Mouse (Mus musculus) hindbrain, embryonic 15.5 days (tissue): ENCODE measurements at regions not wholly inside any gene's neighbourhood (a gene's known extent, or its start where the extent isn't known, plus 50 kb on each side); places are given as distances from the start of the nearest gene placed in this dataset.

Source experiments
- ATAC-seq: fragments of 200-750 bp; cut with Nextera tagmentation; 2 replicates; pipeline ENCODE4 v1.8.0; 2017; ENCODE audit warnings: low read depth, moderate number of reproducible peaks, moderate TSS enrichment; ENCODE audit not compliant: low FRiP score
- H3K27ac ChIP-seq: fragments of 300-500 bp; sonication (generic); replicated peaks from 2 replicates; pipeline ENCODE4 v1.5.1; 2015; ENCODE audit warnings: mild to moderate bottlenecking, inconsistent platforms
- H3K27me3 ChIP-seq: fragments of 300-500 bp; sonication (generic); 2 replicates; pipeline ENCODE4 v1.6.1; 2015; ENCODE audit warnings: control low read depth, inconsistent platforms
- H3K36me3 ChIP-seq: fragments of 300-500 bp; sonication (generic); 2 replicates; pipeline ENCODE4 v1.6.1; 2015; ENCODE audit warnings: control low read depth, inconsistent platforms
- H3K4me1 ChIP-seq: fragments of 300-500 bp; sonication (generic); replicated peaks from 2 replicates; pipeline ENCODE4 v1.6.1; 2015; ENCODE audit warnings: control low read depth, inconsistent platforms
- H3K4me2 ChIP-seq: fragments of 300-500 bp; sonication (generic); 2 replicates; pipeline ENCODE4 v1.6.1; 2015; ENCODE audit warnings: moderate library complexity, mild to moderate bottlenecking, inconsistent platforms
- H3K4me3 ChIP-seq: fragments of 300-500 bp; sonication (generic); 2 replicates; pipeline ENCODE4 v1.5.1; 2015; ENCODE audit warnings: mild to moderate bottlenecking, inconsistent platforms
- H3K9ac ChIP-seq: fragments of 300-500 bp; sonication (generic); 2 replicates; pipeline ENCODE4 v1.6.1; 2015; ENCODE audit warnings: inconsistent platforms
- H3K9me3 ChIP-seq: fragments of 300-500 bp; sonication (generic); 2 replicates; pipeline ENCODE4 v1.6.1; 2016; ENCODE audit warnings: control low read depth, inconsistent platforms
- WGBS: fragments of 180-500 bp; shearing (Covaris S2); methylation state at CpG from one replicate; pipeline ENCODE4 v1.1.7; 2015; 5-methylcytosine and 5-hydroxymethylcytosine counted together

DNA sequence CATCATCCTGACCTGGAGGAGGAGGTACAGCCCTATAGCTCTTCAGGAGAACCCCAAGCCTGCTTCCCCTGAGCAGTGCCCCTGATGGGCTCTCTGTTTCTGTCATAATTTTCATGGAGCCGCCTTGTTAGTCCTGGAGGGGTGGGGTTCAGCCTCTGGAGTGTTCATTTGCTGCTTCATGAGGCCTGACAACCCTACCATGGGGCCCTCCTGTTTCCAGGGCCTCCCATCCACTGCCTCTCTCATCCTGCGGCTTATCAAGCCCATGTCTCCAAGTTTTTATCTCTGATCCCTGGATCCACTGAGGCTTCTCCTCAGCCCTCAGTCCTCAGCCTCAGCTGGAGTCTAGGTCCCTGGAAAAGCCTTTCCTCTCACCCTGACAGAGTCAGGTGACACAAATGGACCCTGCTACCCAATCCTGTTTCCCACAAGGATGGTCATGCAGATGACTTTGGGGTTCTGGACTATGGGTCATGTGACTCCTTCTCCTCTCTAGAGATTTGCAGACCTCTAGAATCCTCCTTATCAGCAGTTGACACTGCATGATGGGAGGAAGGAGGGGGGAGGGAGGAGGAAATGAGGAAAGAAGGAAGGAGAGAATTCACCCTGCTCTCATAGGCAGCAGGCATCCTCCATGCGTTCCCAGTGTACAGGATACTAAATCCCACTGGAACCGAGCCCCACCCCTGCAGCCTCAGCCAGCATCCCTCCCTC lies 59.3 kb upstream of the Runx3 start:
- 62% methylated on average over 4 of the region's 4 CpGs for WGBS

DNA sequence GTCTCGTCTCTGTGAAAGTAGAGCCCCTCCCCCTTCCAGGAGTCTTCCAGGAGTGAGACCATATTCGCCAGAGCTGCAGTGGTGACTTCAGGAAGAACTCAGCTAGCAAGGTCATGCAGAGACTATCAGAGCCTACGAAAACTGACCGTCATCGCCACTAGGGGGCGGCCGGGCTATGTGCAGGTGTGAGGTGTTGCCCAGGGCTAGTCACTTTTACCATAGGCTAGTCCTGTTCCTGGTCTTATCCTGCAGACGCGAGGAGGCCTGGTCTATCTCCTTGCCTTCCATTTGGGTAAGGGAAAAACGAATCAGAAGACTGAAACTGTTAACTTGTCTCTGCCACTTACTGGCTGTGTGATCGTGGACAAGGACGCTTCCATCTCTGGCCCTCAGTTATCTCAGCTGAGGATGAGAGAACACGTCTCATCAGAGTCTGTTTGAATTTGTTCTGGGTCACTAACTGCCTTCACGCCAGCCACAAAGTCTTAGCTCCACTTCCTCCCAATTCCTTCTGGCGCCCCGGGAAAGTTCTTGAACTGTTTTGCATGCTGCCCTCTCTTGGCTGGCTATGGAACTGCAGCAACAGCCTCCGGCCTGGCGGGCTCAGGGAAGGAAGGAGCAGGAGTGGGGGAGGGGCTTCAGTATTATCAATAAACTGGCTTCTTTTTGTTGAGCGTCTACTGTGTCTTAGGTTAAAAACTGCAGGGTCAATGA lies 53.5 kb upstream of the Runx3 start:
- Histone ChIP-seq H3K9ac (no peak overlapping the region), H3K4me2 (no peak overlapping the region), H3K4me3 (no peak overlapping the region), H3K36me3 (no peaks in the 10 kb centered on the region), H3K4me1 (no peaks in the 10 kb centered on the region; the same call in 1 of the 2 replicates), H3K27me3 (no peaks in the 10 kb centered on the region), H3K27ac (no peak overlapping the region), H3K9me3 (no peaks in the 10 kb centered on the region)
- no peak; the same call in 1 of the 2 replicates for ATAC-seq
- WGBS = 8% methylated on average over 19 of the region's 19 CpGs

More for the DNA sequence above, 59.3 kb upstream of the Runx3 start:
- no peaks in the 10 kb centered on the region for H3K4me1 ChIP-seq
- H3K27me3 ChIP-seq = no peaks in the 10 kb centered on the region
- no peak overlapping the region for H3K4me2 ChIP-seq
- no peak overlapping the region for H3K4me3 ChIP-seq
- no peaks in the 10 kb centered on the region for H3K36me3 ChIP-seq
- H3K27ac ChIP-seq = no peak overlapping the region
- no peak for ATAC-seq
- no peaks in the 10 kb centered on the region for H3K9me3 ChIP-seq
- no peak overlapping the region for H3K9ac ChIP-seq

DNA sequence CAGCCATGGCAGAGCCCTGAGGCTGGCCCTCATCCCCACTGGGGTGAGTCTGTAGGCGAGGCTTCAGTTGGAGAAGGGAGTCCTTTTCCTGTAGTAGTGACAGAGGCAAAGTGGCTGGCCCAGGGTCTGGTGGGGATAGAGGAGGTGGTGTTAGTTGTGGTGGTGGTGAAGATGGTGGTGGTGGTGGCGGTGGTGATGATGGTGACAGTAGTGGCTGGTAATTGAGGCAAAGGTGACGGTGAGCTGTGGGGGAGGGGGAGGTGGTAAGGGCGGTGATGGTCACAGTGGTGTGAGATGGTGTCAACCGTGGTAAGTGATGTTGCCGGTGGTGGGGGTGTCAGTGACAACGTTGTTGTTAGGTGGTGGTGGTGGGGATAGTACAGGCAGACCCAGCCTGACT lies 52.6 kb upstream of the Runx3 start:
- Histone ChIP-seq H3K9ac (no peak overlapping the region), H3K9me3 (no peaks in the 10 kb centered on the region), H3K4me2 (no peak overlapping the region), H3K27ac (no peak overlapping the region), H3K27me3 (no peaks in the 10 kb centered on the region), H3K4me1 (no peaks in the 10 kb centered on the region; the same call in 1 of the 2 replicates), H3K36me3 (no peaks in the 10 kb centered on the region), H3K4me3 (no peak overlapping the region)
- no peak for ATAC-seq
- 89% methylated on average over 7 of the region's 7 CpGs for WGBS

DNA sequence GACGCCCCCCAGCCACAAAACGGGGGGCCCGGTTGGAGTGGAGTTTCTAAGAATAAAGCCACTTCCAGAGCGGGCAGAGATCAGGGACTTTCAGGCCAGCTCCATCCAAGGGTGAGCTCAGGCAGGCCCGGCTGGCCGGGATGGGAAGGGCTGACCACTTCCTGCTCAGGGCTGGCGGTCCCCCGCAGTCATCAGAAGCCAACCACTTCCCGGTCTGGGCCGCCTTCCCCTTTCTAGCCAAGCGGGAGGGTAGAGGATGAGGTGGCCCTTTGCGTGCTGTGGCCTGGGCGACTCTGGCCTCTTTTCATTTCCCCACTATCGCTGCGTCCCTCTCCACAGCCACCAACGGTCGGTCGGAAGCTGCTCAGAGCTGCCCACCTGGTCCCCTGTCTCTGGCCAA lies 50.6 kb upstream of the Runx3 start:
- Histone ChIP-seq H3K4me1 (no peaks in the 10 kb centered on the region; the same call in 1 of the 2 replicates), H3K9me3 (no peaks in the 10 kb centered on the region), H3K9ac (no peak overlapping the region), H3K4me3 (no peak overlapping the region), H3K36me3 (no peaks in the 10 kb centered on the region), H3K27ac (no peak overlapping the region), H3K4me2 (no peak overlapping the region), H3K27me3 (no peaks in the 10 kb centered on the region)
- WGBS = 77% methylated on average over 18 of the region's 18 CpGs
- no peak for ATAC-seq
